Mouse (Mus musculus): ENCODE results near the gene Slc35a1.

The Slc35a1 gene

DNA sequence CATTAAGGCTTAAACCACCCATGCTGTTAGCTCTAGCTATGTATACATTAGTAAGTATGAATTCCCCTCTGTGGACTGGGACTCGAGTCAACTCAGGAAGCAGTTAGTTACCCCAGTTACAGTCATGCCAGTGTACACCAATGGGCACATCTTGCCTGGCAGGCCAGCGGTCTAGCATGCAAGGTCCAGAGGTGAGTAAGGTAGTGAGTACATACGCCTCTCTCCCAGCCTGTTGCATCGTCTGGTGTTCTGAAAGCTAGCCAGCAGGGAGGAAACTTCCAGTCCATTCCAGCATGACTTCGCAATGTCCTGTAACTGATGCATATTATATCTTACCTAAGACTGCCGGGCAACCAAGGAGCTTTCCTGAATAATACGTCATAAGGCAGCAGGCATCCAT, 34.1 kb downstream of the Slc35a1 start:
- DNase-seq (ENCODE audit: low spot score), result no peak

DNA sequence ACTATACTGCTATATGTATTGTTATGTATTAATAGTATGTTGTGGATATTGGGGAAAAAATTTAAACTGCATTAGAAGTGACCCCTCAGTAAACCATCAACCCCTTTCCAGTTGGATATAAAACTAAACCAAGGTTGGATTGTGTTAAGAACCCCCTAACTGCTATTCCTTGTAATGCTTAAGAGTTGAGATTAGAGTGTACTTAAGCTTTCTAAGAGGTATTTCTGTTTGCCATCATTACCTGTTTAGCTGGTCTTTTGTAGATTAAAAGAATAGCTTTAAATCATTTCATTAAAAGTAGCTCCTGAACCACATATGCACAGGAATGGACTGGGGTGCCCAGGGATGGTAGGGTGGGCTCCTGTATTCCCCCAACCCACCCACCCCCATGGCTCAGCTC, 42.5 kb downstream of the Slc35a1 start:
- DNase-seq (ENCODE audit: low spot score), result no peak

- no peak for DNase-seq (ENCODE audit: low spot score)
Measured at GRCm38 (mm10) chr4:34640731-34641130, 46.5 kb downstream of the Slc35a1 start.

- DNase-seq (ENCODE audit: low spot score), result no peak
Measured at GRCm38 (mm10) chr4:34639745-34640364, 47.4 kb downstream of the Slc35a1 start.

- no peak for DNase-seq (ENCODE audit: low spot score)
Measured at GRCm38 (mm10) chr4:34637851-34638250, 49.4 kb downstream of the Slc35a1 start.

DNA sequence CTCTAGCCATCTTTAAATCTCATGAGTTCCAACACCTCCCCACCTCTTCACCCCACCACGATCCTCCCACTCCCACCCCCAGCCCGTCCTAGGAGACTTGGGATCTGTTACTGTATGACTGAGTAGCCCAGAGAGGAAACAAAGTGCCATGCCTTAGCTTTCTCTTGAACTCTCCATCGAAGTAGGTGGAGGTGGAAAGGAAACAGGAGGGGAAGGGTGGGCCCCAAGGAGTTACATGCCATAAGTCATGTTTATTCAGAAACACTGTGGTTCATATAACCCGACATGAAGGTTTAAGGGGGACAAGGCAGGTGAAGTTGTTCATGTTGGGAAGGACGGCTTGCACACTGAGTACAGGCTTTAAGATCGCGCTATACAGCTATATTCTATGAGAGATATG, 49.9 kb downstream of the Slc35a1 start:
- DNase-seq (ENCODE audit: low spot score), result no peak

DNA sequence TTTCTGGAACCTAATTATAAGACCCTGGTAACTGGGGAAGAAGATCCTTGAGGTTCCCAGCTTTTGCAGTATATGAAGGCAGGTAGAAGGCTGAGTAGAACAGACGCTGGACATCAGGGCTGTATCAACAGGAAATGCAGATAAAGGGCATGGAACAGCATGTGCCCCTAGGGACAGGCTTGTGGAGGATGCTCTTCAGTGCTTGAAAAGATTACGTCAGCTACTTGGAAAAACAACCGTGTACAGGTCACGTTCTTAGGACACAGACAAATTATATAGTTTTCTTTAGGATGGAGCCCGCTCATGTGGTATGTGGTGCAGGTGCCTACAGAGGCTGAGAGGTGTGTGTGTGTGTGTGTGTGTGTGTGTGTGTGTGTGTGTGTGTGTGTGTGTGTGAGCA, 51.2 kb downstream of the Slc35a1 start:
- no peak for DNase-seq (ENCODE audit: low spot score)

DNA sequence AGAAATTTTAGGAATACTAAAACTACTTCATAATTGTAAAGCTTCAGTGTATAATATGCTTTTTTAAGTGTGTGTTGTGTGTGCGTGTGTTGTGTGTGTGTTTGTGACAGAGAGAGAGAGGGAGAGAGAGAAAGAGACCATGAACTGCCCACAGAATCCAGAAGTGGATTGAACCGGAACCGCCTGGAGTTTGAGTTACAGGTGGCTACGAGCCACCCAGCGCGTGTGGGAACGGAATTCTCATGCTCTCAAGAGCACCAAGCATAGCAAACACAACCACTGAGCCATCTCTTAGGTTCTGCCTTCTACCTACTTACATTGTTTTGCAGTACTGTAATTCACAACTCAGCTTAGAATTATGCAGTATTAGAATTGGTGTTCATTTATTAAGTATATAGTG, 53.1 kb downstream of the Slc35a1 start:
- DNase-seq (ENCODE audit: low spot score), result no peak

DNA sequence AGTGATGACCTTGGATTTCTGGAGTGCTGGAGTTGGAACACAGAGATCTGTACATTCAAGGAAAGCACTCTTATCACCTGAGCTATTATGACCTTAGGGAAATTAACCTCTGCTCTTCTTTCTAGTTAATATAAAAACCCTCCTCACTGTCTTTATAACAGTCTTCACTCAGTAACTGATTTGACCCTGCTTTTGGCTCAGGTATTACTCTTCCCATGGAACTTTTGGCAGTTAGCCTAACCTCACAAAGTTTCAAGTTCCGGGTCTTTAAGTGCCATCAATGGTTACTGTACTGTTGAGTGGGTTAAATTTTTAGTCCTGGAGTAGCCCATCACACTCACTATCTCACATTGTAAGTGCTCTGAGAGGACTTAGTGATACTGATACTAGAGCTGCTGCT, 57.3 kb downstream of the Slc35a1 start:
- DNase-seq (ENCODE audit: low spot score), result no peak

DNA sequence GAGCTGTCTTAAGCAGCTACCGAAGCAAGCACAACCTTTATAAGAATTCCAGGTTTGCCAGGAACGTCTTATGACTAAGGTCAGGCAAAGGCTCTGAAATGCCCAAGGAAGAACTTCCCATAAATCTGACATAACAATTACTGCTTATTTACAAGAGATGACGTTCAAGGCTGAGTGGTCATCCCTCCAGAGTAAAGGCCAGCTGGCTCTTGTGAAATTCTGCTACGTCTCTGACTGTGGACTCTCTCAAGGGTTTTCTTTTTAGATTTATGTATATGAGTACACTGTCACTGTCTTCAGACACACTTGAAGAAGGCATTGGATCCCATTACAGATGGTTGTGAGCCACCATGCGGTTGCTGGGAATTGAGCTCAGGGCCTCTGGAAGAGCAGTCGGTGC, 60.8 kb downstream of the Slc35a1 start:
- DNase-seq (ENCODE audit: low spot score), result no peak

DNA sequence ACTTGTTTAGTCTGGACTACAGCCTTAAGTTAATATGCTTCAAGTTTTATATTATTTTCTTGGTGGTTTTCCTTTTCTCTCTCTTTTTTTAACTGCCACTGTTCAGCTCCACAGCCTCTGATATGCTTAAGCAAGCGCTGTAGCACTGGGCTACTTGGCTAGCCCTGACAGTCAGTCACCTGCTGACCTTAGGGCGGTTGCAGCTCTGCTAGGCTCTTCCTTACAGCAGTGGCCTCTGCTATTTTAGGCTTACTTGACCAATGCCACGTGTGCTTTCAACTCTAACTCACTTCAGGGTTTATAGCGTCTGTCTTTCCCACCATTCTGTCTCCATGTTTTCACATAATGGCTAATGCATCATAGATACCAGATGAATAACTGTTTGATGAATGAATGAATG, 61.7 kb downstream of the Slc35a1 start:
- no peak for DNase-seq (ENCODE audit: low spot score)

DNA sequence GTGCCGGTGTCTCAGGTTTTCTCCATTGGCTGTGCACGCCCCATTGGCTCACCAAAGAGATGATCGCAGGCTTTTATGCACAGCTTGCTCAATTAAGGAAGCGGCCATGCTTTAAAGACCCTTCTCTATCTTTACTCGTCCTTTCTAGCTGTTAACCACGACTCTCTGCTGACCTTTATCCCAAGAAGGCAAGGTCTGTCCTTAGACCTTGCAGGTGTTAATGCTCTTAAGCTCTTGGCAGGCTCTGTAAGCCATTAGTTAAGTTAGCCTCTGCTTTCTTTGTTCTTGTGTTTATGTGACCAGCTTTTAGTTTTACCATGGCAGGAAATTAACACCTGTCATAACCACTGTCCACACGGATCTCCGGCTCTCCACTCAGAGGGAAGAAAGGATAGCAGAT, 71.1 kb downstream of the Slc35a1 start:
- no peak for DNase-seq (ENCODE audit: low spot score)

GRCm38 (mm10) chr4:34615303-34615702, 71.9 kb downstream of the Slc35a1 start:
- peak; percentile 37 for DNase-seq (ENCODE audit: low spot score)

GRCm38 (mm10) chr4:34614630-34615094, 72.6 kb downstream of the Slc35a1 start, which contains the start of the genes Orc3 and Rars2:
Orc3 (minus strand) TSS chr4:34614944.
Rars2 (plus strand) TSS chr4:34614957.
- peak; percentile 88 for DNase-seq (ENCODE audit: low spot score)

DNA sequence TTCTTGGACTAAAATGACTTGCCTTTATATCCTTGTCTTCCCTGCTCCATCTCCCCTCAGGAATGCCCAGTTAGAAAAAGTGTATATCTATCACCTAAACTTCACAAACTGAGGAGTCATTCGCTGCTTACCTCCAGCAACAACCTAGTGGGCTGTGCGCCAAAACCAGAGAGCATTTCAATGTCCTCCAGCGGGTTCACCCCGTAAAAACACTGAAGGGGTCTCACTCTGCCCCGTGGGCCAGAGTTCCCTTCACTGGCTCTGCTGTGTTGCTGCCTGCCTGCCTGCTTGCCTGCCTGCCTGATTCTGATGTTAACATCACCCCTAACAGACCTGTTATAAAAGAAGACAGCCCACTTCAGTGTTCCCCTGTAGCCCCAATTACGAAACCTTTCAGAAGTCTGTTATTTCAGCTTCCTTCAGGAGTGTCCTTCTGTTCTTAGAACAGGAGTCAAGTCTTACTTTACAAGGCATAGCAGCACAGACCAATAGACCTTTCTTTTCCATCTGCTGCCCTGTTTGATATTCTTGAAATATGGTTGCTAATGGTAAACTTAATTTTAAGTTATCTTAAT, 73.6 kb downstream of the Slc35a1 start:
- DNase-seq (ENCODE audit: low spot score), result peak; percentile 19

Measured in c-Kit-positive CD71-positive TER-119-positive erythroid progenitor cells, embryonic 14.5 days (primary cell).